In genomic region chr7:34972990-34973440, GRCm38 (mm10) we compare ENCODE assay signal across 11 mouse cellular contexts.
DNase-seq lines count a peak whose midpoint lies in the region; ATAC-seq and TF ChIP-seq lines count a peak whose summit lies in the region.
"Had no signal": no experiment of that assay in that cellular context is flagged by ENCODE, and none has a peak within 500 bp of the region (broad histone marks: within the 10 kb centered on the region; RNA-seq: fewer than 3 reads in every experiment).

No protein-coding gene starts in this region.

- TF ChIP-seq EP300 in lung, postnatal 0 days (IDR thresholded peaks at IDR 0.05), result no peak

- H3K9me3 ChIP-seq in lung, postnatal 0 days (ENCODE audit: low read length), result no peaks in the 10 kb centered on the region
- no peaks in the 10 kb centered on the region for H3K9me3 ChIP-seq in limb, embryonic 10.5 days (replicated peaks)
- H3K9me3 ChIP-seq: liver, embryonic 12.5 days had no signal

- H3K4me3 ChIP-seq in lung, postnatal 0 days (ENCODE audit: low read depth, low read length), result no peak overlapping the region
- H3K4me3 ChIP-seq in limb, embryonic 10.5 days, result no peak overlapping the region
- H3K4me3 ChIP-seq: liver, embryonic 12.5 days; megakaryocyte, embryonic 14.5 days had no signal

- no peak for TF ChIP-seq CTCF in lung, postnatal 0 days (IDR thresholded peaks at IDR 0.05)

- H3K9ac ChIP-seq in lung, postnatal 0 days (replicated peaks; ENCODE audit: low read depth), result no peak overlapping the region
- H3K9ac ChIP-seq: liver, embryonic 12.5 days had no signal

- no peak overlapping the region for H3K4me2 ChIP-seq in lung, postnatal 0 days (replicated peaks; ENCODE audit: low read depth, low read length)
- H3K4me2 ChIP-seq: liver, embryonic 12.5 days had no signal

- H3K36me3 ChIP-seq in lung, postnatal 0 days (ENCODE audit: insufficient read depth, low read length), result no peaks in the 10 kb centered on the region
- peaks cover 16% of the 10 kb centered on the region for H3K36me3 ChIP-seq in limb, embryonic 10.5 days

- no peaks in the 10 kb centered on the region for H3K27me3 ChIP-seq in lung, postnatal 0 days (replicated peaks; ENCODE audit: insufficient read depth, low read length)
- no peaks in the 10 kb centered on the region for H3K27me3 ChIP-seq in limb, embryonic 10.5 days (ENCODE audit: low read depth, poor library complexity, severe bottlenecking)
- H3K27me3 ChIP-seq: liver, embryonic 12.5 days; megakaryocyte, embryonic 14.5 days had no signal

- intact Hi-C loops in gastrocnemius, postnatal 36 days (cut with DNase I), result no loop called here

- peak; percentile 14; the same call in 1 of the 2 replicates for ATAC-seq in lung, postnatal 0 days
- ATAC-seq: liver, embryonic 12.5 days had no signal

- no peak overlapping the region for H3K27ac ChIP-seq in lung, postnatal 0 days (ENCODE audit: low read length)
- peak overlapping the region; percentile 42; the same call in 1 of the 2 replicates for H3K27ac ChIP-seq in limb, embryonic 10.5 days
- H3K27ac ChIP-seq: liver, embryonic 12.5 days had no signal

- no peaks in the 10 kb centered on the region for H3K4me1 ChIP-seq in lung, postnatal 0 days (ENCODE audit: insufficient read depth, low read depth, low read length)
- peaks cover 69% of the 10 kb centered on the region for H3K4me1 ChIP-seq in limb, embryonic 10.5 days

- WGBS in lung, postnatal 0 days, result 54% methylated on average over 4 of the region's 4 CpGs
- WGBS in limb, embryonic 10.5 days, result 69% methylated on average over 4 of the region's 4 CpGs

- peak; percentile 47 for DNase-seq in gastrocnemius, postnatal 10 days
- DNase-seq in gastrocnemius, postnatal 25 days, result no peak
- no peak for DNase-seq in lung, postnatal 0 days (ENCODE audit: low spot score)
- no peak for DNase-seq in lung, adult 18-20 months
- DNase-seq in ZHBTc4 (ENCODE audit: low read depth, low spot score), result peak; percentile 69
- DNase-seq in limb, embryonic 10.5 days (ENCODE audit: low spot score), result no peak
- no peak for DNase-seq in frontal cortex, postnatal 36 days (ENCODE audit: low spot score in 2 of 2)
- no peak for DNase-seq in gastrocnemius, postnatal 36 days
- DNase-seq: thymus, postnatal 14 days had no signal

Comparison
In these comparisons a context has a peak if more than half of its experiments do, and no peak if none do; other contexts are left out.
1. DNase-seq: peak in gastrocnemius, postnatal 10 days (single experiment) and ZHBTc4 (single experiment); none in gastrocnemius, postnatal 25 days (single experiment), lung, postnatal 0 days (single experiment), lung, adult 18-20 months (0 of 2), limb, embryonic 10.5 days (single experiment), frontal cortex, postnatal 36 days (0 of 2) and gastrocnemius, postnatal 36 days (0 of 2).